8 mouse cellular contexts compared by ENCODE assay signal in genomic region chr3:104706951-104707771, GRCm38 (mm10).
A peak's percentile ranks its signal among the peaks of the same experiment; 100 is the strongest.
DNase-seq lines count a peak whose midpoint lies in the region; ATAC-seq and TF ChIP-seq lines count a peak whose summit lies in the region.
"Not testable (repeated sequence)": the region's sequence is repeated elsewhere in the genome, so short reads cannot be mapped to it uniquely, and the experiment has no call there.

No protein-coding gene starts in this region.

- not testable (repeated sequence) for H3K36me3 ChIP-seq in forebrain, embryonic 16.5 days (ENCODE audit: control insufficient read depth, insufficient read depth); hindbrain, embryonic 11.5 days (ENCODE audit: control insufficient read depth, insufficient read depth, low read length); kidney, embryonic 15.5 days; liver, embryonic 14.5 days (replicated peaks; ENCODE audit: control insufficient read depth, insufficient read depth, low read depth); midbrain, embryonic 13.5 days; stomach, embryonic 15.5 days

- 74% methylated on average over 6 of the region's 6 CpGs for WGBS in forebrain, embryonic 16.5 days
- 62% methylated on average over 6 of the region's 6 CpGs for WGBS in hindbrain, embryonic 11.5 days
- 65% methylated on average over 6 of the region's 6 CpGs for WGBS in kidney, embryonic 15.5 days
- 46% methylated on average over 6 of the region's 6 CpGs for WGBS in liver, embryonic 14.5 days (ENCODE audit: insufficient replicate concordance)
- 69% methylated on average over 6 of the region's 6 CpGs for whole genome bisulfite sequencing in midbrain, embryonic 13.5 days
- WGBS in stomach, embryonic 15.5 days: 63% methylated on average over 6 of the region's 6 CpGs

- not testable (repeated sequence) for TF ChIP-seq CTCF in liver, embryonic 14.5 days (IDR thresholded peaks at IDR 0.05; ENCODE audit: low read depth)

- not testable (repeated sequence) for H3K9me3 ChIP-seq in forebrain, embryonic 16.5 days (ENCODE audit: control insufficient read depth, low read length); hindbrain, embryonic 11.5 days (ENCODE audit: control insufficient read depth, low read length); kidney, embryonic 15.5 days (replicated peaks); liver, embryonic 14.5 days (ENCODE audit: control insufficient read depth, low read length); midbrain, embryonic 13.5 days; stomach, embryonic 15.5 days

- not testable (repeated sequence) for H3K9ac ChIP-seq in forebrain, embryonic 16.5 days (replicated peaks; ENCODE audit: low read depth, low read length); hindbrain, embryonic 11.5 days (ENCODE audit: low read depth, low read length); kidney, embryonic 15.5 days; liver, embryonic 14.5 days (replicated peaks); midbrain, embryonic 13.5 days (replicated peaks); stomach, embryonic 15.5 days

- H3K4me2 ChIP-seq in forebrain, embryonic 16.5 days (ENCODE audit: low read length); hindbrain, embryonic 11.5 days (replicated peaks; ENCODE audit: low read depth, low read length); kidney, embryonic 15.5 days; liver, embryonic 14.5 days (ENCODE audit: low read depth); midbrain, embryonic 13.5 days (replicated peaks); stomach, embryonic 15.5 days: not testable (repeated sequence)

- H3K4me3 ChIP-seq in forebrain, embryonic 16.5 days (replicated peaks; ENCODE audit: low read length); hindbrain, embryonic 11.5 days (ENCODE audit: low read depth, low read length); kidney, embryonic 15.5 days (replicated peaks); liver, embryonic 14.5 days (ENCODE audit: insufficient read depth in 1 of 2, low read depth in 2 of 2, low read length in 2 of 2); midbrain, embryonic 13.5 days (replicated peaks); stomach, embryonic 15.5 days (replicated peaks): not testable (repeated sequence)

- H3K27ac ChIP-seq in forebrain, embryonic 16.5 days (ENCODE audit: low read length); hindbrain, embryonic 11.5 days (ENCODE audit: low read depth, low read length); kidney, embryonic 15.5 days; liver, embryonic 14.5 days; midbrain, embryonic 13.5 days; stomach, embryonic 15.5 days: not testable (repeated sequence)

- H3K27me3 ChIP-seq in forebrain, embryonic 16.5 days (replicated peaks; ENCODE audit: control insufficient read depth, insufficient read depth, low read length); hindbrain, embryonic 11.5 days (ENCODE audit: control insufficient read depth, insufficient read depth, low read length); kidney, embryonic 15.5 days; liver, embryonic 14.5 days (ENCODE audit: control insufficient read depth, insufficient read depth, low read length); midbrain, embryonic 13.5 days; stomach, embryonic 15.5 days (replicated peaks): not testable (repeated sequence)

- peak; percentile 45; the same call in 1 of the 2 replicates for ATAC-seq in forebrain, embryonic 16.5 days
- ATAC-seq in hindbrain, embryonic 11.5 days (ENCODE audit: low FRiP score): peak; percentile 38; the same call in 1 of the 2 replicates
- ATAC-seq in kidney, embryonic 15.5 days (replicated peaks; ENCODE audit: low FRiP score): peak; percentile 72
- peak; percentile 82 for ATAC-seq in liver, embryonic 14.5 days (ENCODE audit: insufficient read depth)
- ATAC-seq in midbrain, embryonic 13.5 days: peak; percentile 75
- ATAC-seq in stomach, embryonic 15.5 days (ENCODE audit: insufficient read depth, low FRiP score, low read depth): peak; percentile 63; the same call in 1 of the 2 replicates

- peak; percentile 13 for DNase-seq in 416B (ENCODE audit: low read depth)
- peak; percentile 57 to 60 for DNase-seq in adrenal gland, postnatal 36 days
- DNase-seq in hindbrain, embryonic 11.5 days (ENCODE audit: low spot score); liver, embryonic 14.5 days (ENCODE audit: low read depth in 3 of 3, low spot score in 3 of 3): not testable (repeated sequence)

- TF ChIP-seq EP300 in liver, embryonic 14.5 days (IDR thresholded peaks at IDR 0.05; ENCODE audit: low read depth): not testable (repeated sequence)

- not testable (repeated sequence) for H3K4me1 ChIP-seq in forebrain, embryonic 16.5 days (replicated peaks; ENCODE audit: control insufficient read depth, insufficient read depth, low read length); hindbrain, embryonic 11.5 days (replicated peaks; ENCODE audit: control insufficient read depth, insufficient read depth, low read length); kidney, embryonic 15.5 days; liver, embryonic 14.5 days (replicated peaks; ENCODE audit: control insufficient read depth in 2 of 2, insufficient read depth in 2 of 2, low read length in 1 of 2); midbrain, embryonic 13.5 days (replicated peaks); stomach, embryonic 15.5 days
